Mouse (Mus musculus): ENCODE data around the gene Kif26b. TPM values are rescaled to one million over a fixed set of nuclear protein-coding genes. Genes with fewer than 3 reads are reported as not detected.

The Kif26b gene
- polyA plus RNA-seq, 1 experiment from 2014 or later = 4.9 TPM

GRCm38 (mm10) chr1:178792726-178793125 lies 263.8 kb downstream of the Kif26b start:
- Histone ChIP-seq H3K4me2 (replicated peaks) (no peak overlapping the region), H3K9ac (no peak overlapping the region), H3K36me3 (no peaks in the 10 kb centered on the region), H3K9me3 (no peaks in the 10 kb centered on the region), H3K4me1 (replicated peaks) (no peaks in the 10 kb centered on the region), H3K4me3 (replicated peaks) (no peak overlapping the region), H3K27ac (no peak overlapping the region), H3K27me3 (replicated peaks) (no peaks in the 10 kb centered on the region)
- no peak for ATAC-seq
- 93% methylated on average over 5 of the region's 5 CpGs for WGBS

- Histone ChIP-seq H3K9me3 (no peaks in the 10 kb centered on the region), H3K9ac (no peak overlapping the region), H3K27ac (no peak overlapping the region), H3K27me3 (replicated peaks) (no peaks in the 10 kb centered on the region), H3K4me2 (replicated peaks) (no peak overlapping the region), H3K36me3 (no peaks in the 10 kb centered on the region), H3K4me1 (replicated peaks) (peaks cover 5% of the 10 kb centered on the region), H3K4me3 (replicated peaks) (no peak overlapping the region)
- no peak for ATAC-seq
- 91% methylated on average over 7 of the region's 7 CpGs for WGBS
These were observed 265.9 kb downstream of the Kif26b start for GRCm38 (mm10) chr1:178794866-178795265.

GRCm38 (mm10) chr1:178797388-178797787 lies 268.5 kb downstream of the Kif26b start:
- Histone ChIP-seq H3K27me3 (replicated peaks) (no peaks in the 10 kb centered on the region), H3K9ac (no peak overlapping the region), H3K4me3 (replicated peaks) (no peak overlapping the region), H3K27ac (no peak overlapping the region), H3K36me3 (no peaks in the 10 kb centered on the region), H3K4me2 (replicated peaks) (no peak overlapping the region), H3K9me3 (no peaks in the 10 kb centered on the region), H3K4me1 (replicated peaks) (peaks cover 9% of the 10 kb centered on the region)
- ATAC-seq = no peak
- WGBS = 71% methylated on average over 2 of the region's 2 CpGs

- WGBS = 4% methylated on average over 5 of the region's 5 CpGs
- no peak overlapping the region for H3K4me3 ChIP-seq (replicated peaks)
- peaks cover 9% of the 10 kb centered on the region for H3K4me1 ChIP-seq (replicated peaks)
- H3K4me2 ChIP-seq (replicated peaks) = peak overlapping the region; percentile 48
- no peaks in the 10 kb centered on the region for H3K36me3 ChIP-seq
- no peaks in the 10 kb centered on the region for H3K27me3 ChIP-seq (replicated peaks)
- 0 out of 2 replicates have a peak overlapping the region, but pooled peaks have one; percentile 2 for H3K27ac ChIP-seq
- H3K9me3 ChIP-seq = no peaks in the 10 kb centered on the region
- ATAC-seq = peak; percentile 51; the same call in 1 of the 2 replicates
- no peak overlapping the region for H3K9ac ChIP-seq
These were observed 269.4 kb downstream of the Kif26b start for GRCm38 (mm10) chr1:178798333-178798732.

DNA sequence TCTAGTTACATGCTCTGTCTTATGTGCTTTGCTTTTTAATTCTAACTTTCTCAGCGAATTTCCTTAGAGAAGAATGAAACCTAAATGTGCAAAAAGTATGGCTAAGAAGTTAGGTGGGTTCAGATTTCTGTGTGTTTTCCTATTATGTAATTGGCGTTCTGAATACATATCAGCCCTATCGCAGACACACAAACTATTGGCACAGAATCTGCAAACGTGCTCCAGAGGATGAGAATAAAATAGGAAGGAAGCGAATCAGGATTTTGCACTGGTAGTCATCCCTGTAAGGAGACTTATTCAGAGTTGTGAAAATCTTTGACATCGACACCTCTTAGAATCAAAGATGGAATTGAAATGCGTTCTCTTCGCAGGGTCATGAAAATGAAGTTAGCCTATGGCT lies 270.0 kb downstream of the Kif26b start:
- Histone ChIP-seq H3K27me3 (replicated peaks) (no peaks in the 10 kb centered on the region), H3K9me3 (no peaks in the 10 kb centered on the region), H3K27ac (0 out of 2 replicates have a peak overlapping the region, but pooled peaks have one; percentile 2), H3K9ac (no peak overlapping the region), H3K4me3 (replicated peaks) (no peak overlapping the region), H3K4me2 (replicated peaks) (peak overlapping the region; percentile 48; the same call in 1 of the 2 replicates), H3K36me3 (no peaks in the 10 kb centered on the region), H3K4me1 (replicated peaks) (peaks cover 9% of the 10 kb centered on the region)
- ATAC-seq = no peak
- WGBS = 58% methylated on average over 8 of the region's 8 CpGs

DNA sequence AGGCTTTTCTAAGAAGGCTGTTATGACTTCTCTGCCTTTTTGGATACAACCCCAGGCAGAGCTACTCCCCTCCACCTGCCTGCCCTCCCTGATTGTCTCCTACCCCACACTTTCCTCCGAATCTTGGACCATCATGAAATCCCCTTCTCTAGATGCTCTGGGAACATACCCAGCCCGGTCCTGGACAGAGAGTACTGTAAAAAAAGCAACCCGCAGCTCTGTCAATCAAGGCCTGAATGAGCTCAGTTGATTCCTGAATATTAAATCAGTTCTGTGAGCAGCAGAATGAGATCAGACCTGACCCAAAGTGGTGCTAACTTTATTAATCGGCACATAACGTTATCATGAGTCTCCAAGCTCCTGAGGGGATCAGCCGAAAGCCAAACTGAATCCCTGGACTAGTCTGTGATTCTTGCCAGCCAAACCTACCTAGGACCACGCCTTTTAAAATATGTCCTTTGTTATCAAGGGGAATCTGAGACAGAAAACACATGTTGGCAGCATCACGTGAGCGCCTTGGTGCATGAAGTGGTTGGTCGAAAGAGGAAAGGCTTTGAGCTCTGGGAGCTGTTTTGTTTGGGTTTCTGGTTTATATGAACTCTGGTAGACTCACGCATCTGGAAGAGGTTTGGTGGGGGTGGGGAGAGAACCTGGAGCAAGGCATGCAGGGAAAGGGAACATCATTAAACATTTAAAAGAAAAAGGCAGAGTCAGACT lies 271.1 kb downstream of the Kif26b start:
- no peak for ATAC-seq
- Histone ChIP-seq H3K4me3 (replicated peaks) (no peak overlapping the region), H3K4me1 (replicated peaks) (peaks cover 9% of the 10 kb centered on the region), H3K9me3 (no peaks in the 10 kb centered on the region), H3K27ac (no peak overlapping the region), H3K9ac (no peak overlapping the region), H3K4me2 (replicated peaks) (0 out of 2 replicates have a peak overlapping the region, but pooled peaks have one; percentile 23), H3K36me3 (no peaks in the 10 kb centered on the region), H3K27me3 (replicated peaks) (no peaks in the 10 kb centered on the region)
- 44% methylated on average over 11 of the region's 11 CpGs for WGBS

DNA sequence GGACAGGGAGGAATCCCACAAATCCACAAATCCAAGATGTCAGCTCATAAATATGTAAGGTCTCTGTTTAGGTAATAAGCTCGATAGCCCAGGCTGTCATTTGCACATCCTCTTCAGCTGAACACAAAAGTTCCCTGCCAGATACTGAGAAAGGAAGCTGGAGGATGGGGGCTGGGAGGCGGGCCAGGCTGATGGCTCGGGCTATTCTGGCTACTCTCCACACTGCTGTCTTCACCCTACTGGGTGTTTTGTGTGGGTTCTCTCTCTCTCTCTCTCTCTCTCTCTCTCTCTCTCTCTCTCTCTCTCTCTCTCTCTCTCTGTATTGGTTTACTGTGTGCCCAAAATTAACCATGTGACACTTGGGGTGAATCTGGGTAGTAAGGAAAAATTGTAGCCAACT lies 274.2 kb downstream of the Kif26b start:
- no peak overlapping the region for H3K4me3 ChIP-seq (replicated peaks)
- no peak for ATAC-seq
- peaks cover 9% of the 10 kb centered on the region for H3K4me1 ChIP-seq (replicated peaks)

GRCm38 (mm10) chr1:178817476-178817875 lies 288.6 kb downstream of the Kif26b start:
- no peak for ATAC-seq
- H3K27ac ChIP-seq = no peak overlapping the region
- WGBS = 83% methylated on average over 6 of the region's 6 CpGs

More for the DNA sequence above, 274.2 kb downstream of the Kif26b start:
- no peak overlapping the region for H3K27ac ChIP-seq
- no peaks in the 10 kb centered on the region for H3K36me3 ChIP-seq
- no peaks in the 10 kb centered on the region for H3K27me3 ChIP-seq (replicated peaks)
- no peaks in the 10 kb centered on the region for H3K9me3 ChIP-seq
- H3K9ac ChIP-seq = no peak overlapping the region
- 36% methylated on average over 3 of the region's 3 CpGs for WGBS
- H3K4me2 ChIP-seq (replicated peaks) = no peak overlapping the region

GRCm38 (mm10) chr1:178819060-178819459 lies 290.1 kb downstream of the Kif26b start:
- WGBS = 76% methylated on average over 7 of the region's 7 CpGs
- Histone ChIP-seq H3K36me3 (no peaks in the 10 kb centered on the region), H3K9ac (no peak overlapping the region), H3K27ac (no peak overlapping the region), H3K4me2 (replicated peaks) (no peak overlapping the region), H3K9me3 (no peaks in the 10 kb centered on the region), H3K27me3 (replicated peaks) (no peaks in the 10 kb centered on the region), H3K4me1 (replicated peaks) (no peaks in the 10 kb centered on the region), H3K4me3 (replicated peaks) (no peak overlapping the region)
- ATAC-seq = no peak

More at GRCm38 (mm10) chr1:178817476-178817875, 288.6 kb downstream of the Kif26b start:
- Histone ChIP-seq H3K4me1 (replicated peaks) (no peaks in the 10 kb centered on the region), H3K36me3 (no peaks in the 10 kb centered on the region), H3K4me2 (replicated peaks) (no peak overlapping the region), H3K4me3 (replicated peaks) (no peak overlapping the region), H3K27me3 (replicated peaks) (no peaks in the 10 kb centered on the region), H3K9ac (no peak overlapping the region), H3K9me3 (no peaks in the 10 kb centered on the region)

GRCm38 (mm10) chr1:178820079-178820478 lies 291.2 kb downstream of the Kif26b start:
- no peaks in the 10 kb centered on the region for H3K27me3 ChIP-seq (replicated peaks)
- H3K9me3 ChIP-seq = no peaks in the 10 kb centered on the region
- H3K4me1 ChIP-seq (replicated peaks) = no peaks in the 10 kb centered on the region
- no peak for ATAC-seq
- no peak overlapping the region for H3K27ac ChIP-seq
- no peaks in the 10 kb centered on the region for H3K36me3 ChIP-seq
- H3K4me2 ChIP-seq (replicated peaks) = no peak overlapping the region
- H3K9ac ChIP-seq = no peak overlapping the region
- no peak overlapping the region for H3K4me3 ChIP-seq (replicated peaks)
- WGBS = 68% methylated on average over 3 of the region's 3 CpGs

GRCm38 (mm10) chr1:178820556-178821435 lies 291.9 kb downstream of the Kif26b start:
- Histone ChIP-seq H3K36me3 (no peaks in the 10 kb centered on the region), H3K27ac (no peak overlapping the region), H3K4me1 (replicated peaks) (no peaks in the 10 kb centered on the region), H3K4me2 (replicated peaks) (no peak overlapping the region), H3K9ac (no peak overlapping the region), H3K9me3 (no peaks in the 10 kb centered on the region), H3K27me3 (replicated peaks) (no peaks in the 10 kb centered on the region), H3K4me3 (replicated peaks) (no peak overlapping the region)
- WGBS = 72% methylated on average over 14 of the region's 14 CpGs
- ATAC-seq = 0 out of 2 replicates have a peak, but pooled peaks have one; percentile 15

- 78% methylated on average over 5 of the region's 5 CpGs for WGBS
- Histone ChIP-seq H3K36me3 (no peaks in the 10 kb centered on the region), H3K9ac (no peak overlapping the region), H3K4me2 (replicated peaks) (no peak overlapping the region), H3K27me3 (replicated peaks) (no peaks in the 10 kb centered on the region), H3K4me3 (replicated peaks) (no peak overlapping the region), H3K9me3 (no peaks in the 10 kb centered on the region), H3K4me1 (replicated peaks) (no peaks in the 10 kb centered on the region), H3K27ac (no peak overlapping the region)
- no peak for ATAC-seq
These were observed 295.9 kb downstream of the Kif26b start for GRCm38 (mm10) chr1:178824871-178825270.
